Mouse (Mus musculus): ENCODE results near the gene Enox1. TPM values are rescaled to one million over a fixed set of nuclear protein-coding genes. Genes with fewer than 3 reads are reported as not detected.

Enox1 gene
- total and polyA plus RNA-seq, 3 experiments: not detected

- in situ Hi-C loops (cut with MboI; ENCODE audit: low pct_ligation_motif_present, low pct_unique_long_range_greater_than_20kb, low sequenced_read_pairs): no loop called here
- no peak for TF ChIP-seq IRF4 (IDR thresholded peaks at IDR 0.05; ENCODE audit: low read depth, low read length)
- no peak for TF ChIP-seq CTCF (conservative IDR thresholded peaks at IDR 0.05 in 1 of 2, IDR thresholded peaks at IDR 0.05 in 1 of 2; ENCODE audit: low read depth in 2 of 2, low read length in 2 of 2)
- no peak for TF ChIP-seq MXI1 (IDR thresholded peaks at IDR 0.05; ENCODE audit: low read depth, low read length)
- no peak for TF ChIP-seq NRF1 (IDR thresholded peaks at IDR 0.05; ENCODE audit: low read depth, low read length)
- no peak for TF ChIP-seq MAZ (IDR thresholded peaks at IDR 0.05; ENCODE audit: low read depth, low read length)
- TF ChIP-seq USF2 (conservative IDR thresholded peaks at IDR 0.05; ENCODE audit: low read depth, low read length): no peak
- TF ChIP-seq MYC (IDR thresholded peaks at IDR 0.05; ENCODE audit: low read depth, low read length): no peak
- no peak for TF ChIP-seq PAX5 (IDR thresholded peaks at IDR 0.05; ENCODE audit: low read length)
- TF ChIP-seq SIN3A (IDR thresholded peaks at IDR 0.05; ENCODE audit: low read length): no peak
- no peak for TF ChIP-seq CHD1 (IDR thresholded peaks at IDR 0.05; ENCODE audit: low read depth, low read length)
- TF ChIP-seq MAFK (IDR thresholded peaks at IDR 0.05; ENCODE audit: insufficient replicate concordance, low read length): no peak
- no peak for TF ChIP-seq RCOR1 (conservative IDR thresholded peaks at IDR 0.05; ENCODE audit: low read depth, low read length)
- TF ChIP-seq KAT2A (IDR thresholded peaks at IDR 0.05; ENCODE audit: insufficient replicate concordance, low read length): no peak
- no peak for TF ChIP-seq HCFC1 (IDR thresholded peaks at IDR 0.05; ENCODE audit: low read depth, low read length)
- TF ChIP-seq GABPA (IDR thresholded peaks at IDR 0.05; ENCODE audit: insufficient replicate concordance, low read depth, low read length): no peak
- no peak for TF ChIP-seq ZKSCAN1 (IDR thresholded peaks at IDR 0.05; ENCODE audit: borderline replicate concordance, low read depth, low read length)
- no peak for TF ChIP-seq ZC3H11A (IDR thresholded peaks at IDR 0.05; ENCODE audit: low read depth, low read length)
- no peak for TF ChIP-seq BHLHE40 (IDR thresholded peaks at IDR 0.05; ENCODE audit: low read depth, low read length)
- no peak for TF ChIP-seq ZMIZ1 (IDR thresholded peaks at IDR 0.05; ENCODE audit: low read depth, low read length)
- no peak for TF ChIP-seq RAD21 (IDR thresholded peaks at IDR 0.05; ENCODE audit: low read depth, low read length)
- dilution Hi-C loops (cut with MboI; ENCODE audit: extremely low pct_ligation_motif_present, extremely low pct_unique_long_range_greater_than_20kb, low sequenced_read_pairs): no loop called here
- Histone ChIP-seq H3K27ac (ENCODE audit: insufficient read depth, low read depth) (no peak overlapping the region), H3K4me1 (ENCODE audit: control insufficient read depth in 1 of 2, insufficient read depth in 2 of 2) (no peaks in the 10 kb centered on the region), H3K79me2 (replicated peaks; ENCODE audit: control insufficient read depth, extremely low read depth, insufficient read depth, poor library complexity, severe bottlenecking) (no peaks in the 10 kb centered on the region), H3K4me2 (ENCODE audit: insufficient read depth, low read depth, poor library complexity, severe bottlenecking) (no peak overlapping the region), H3K36me3 (replicated peaks in 1 of 2; ENCODE audit: control insufficient read depth in 1 of 2, insufficient read depth in 1 of 2, low read length in 1 of 2) (no peaks in the 10 kb centered on the region), H3K27me3 (replicated peaks) (no peaks in the 10 kb centered on the region), H3K4me3 (replicated peaks in 1 of 3; ENCODE audit: low read depth in 2 of 3, low read length in 2 of 3, poor library complexity in 1 of 3) (no peak overlapping the region), H3K9me3 (replicated peaks; ENCODE audit: low read length) (peaks cover 64% of the 10 kb centered on the region), H3K9ac (ENCODE audit: insufficient read depth, low read depth) (no peak overlapping the region)
- DNase-seq (ENCODE audit: extremely low read depth): no peak
Observed at GRCm38 (mm10) chr14:77327693-77328092, 171.1 kb downstream of the Enox1 start.

- dilution Hi-C loops (cut with MboI; ENCODE audit: extremely low pct_ligation_motif_present, extremely low pct_unique_long_range_greater_than_20kb, low sequenced_read_pairs) (no loop called here), in situ Hi-C loops (cut with MboI; ENCODE audit: low pct_ligation_motif_present, low pct_unique_long_range_greater_than_20kb, low sequenced_read_pairs) (no loop called here)
- TF ChIP-seq GABPA (IDR thresholded peaks at IDR 0.05; ENCODE audit: insufficient replicate concordance, low read depth, low read length) (no peak), POLR2A (IDR thresholded peaks at IDR 0.05; ENCODE audit: low read depth, low read length) (no peak), POLR2AphosphoS2 (IDR thresholded peaks at IDR 0.05; ENCODE audit: low read depth, low read length) (no peak), CHD1 (IDR thresholded peaks at IDR 0.05; ENCODE audit: low read depth, low read length) (no peak), JUND (conservative IDR thresholded peaks at IDR 0.05; ENCODE audit: low read depth, low read length) (no peak), MEF2A (IDR thresholded peaks at IDR 0.05; ENCODE audit: borderline replicate concordance, low read depth, low read length) (no peak), MAFK (IDR thresholded peaks at IDR 0.05; ENCODE audit: insufficient replicate concordance, low read length) (no peak), BHLHE40 (IDR thresholded peaks at IDR 0.05; ENCODE audit: low read depth, low read length) (no peak), TBP (conservative IDR thresholded peaks at IDR 0.05; ENCODE audit: low read depth, low read length) (no peak), EP300 (IDR thresholded peaks at IDR 0.05; ENCODE audit: low read length) (no peak), ZC3H11A (IDR thresholded peaks at IDR 0.05; ENCODE audit: low read depth, low read length) (no peak), NRF1 (IDR thresholded peaks at IDR 0.05; ENCODE audit: low read depth, low read length) (no peak), RCOR1 (conservative IDR thresholded peaks at IDR 0.05; ENCODE audit: low read depth, low read length) (no peak), ZKSCAN1 (IDR thresholded peaks at IDR 0.05; ENCODE audit: borderline replicate concordance, low read depth, low read length) (no peak), E2F4 (IDR thresholded peaks at IDR 0.05; ENCODE audit: insufficient replicate concordance, low read depth, low read length) (no peak), SMC3 (IDR thresholded peaks at IDR 0.05; ENCODE audit: low read depth, low read length) (no peak), CTCF (conservative IDR thresholded peaks at IDR 0.05 in 1 of 2, IDR thresholded peaks at IDR 0.05 in 1 of 2; ENCODE audit: low read depth in 2 of 2, low read length in 2 of 2) (no peak), ETS1 (conservative IDR thresholded peaks at IDR 0.05; ENCODE audit: low read depth, low read length) (no peak), KAT2A (IDR thresholded peaks at IDR 0.05; ENCODE audit: insufficient replicate concordance, low read length) (no peak), ZMIZ1 (IDR thresholded peaks at IDR 0.05; ENCODE audit: low read depth, low read length) (no peak)
- no peaks in the 10 kb centered on the region for H3K4me1 ChIP-seq (ENCODE audit: control insufficient read depth in 1 of 2, insufficient read depth in 2 of 2)
- no peaks in the 10 kb centered on the region for H3K36me3 ChIP-seq (replicated peaks in 1 of 2; ENCODE audit: control insufficient read depth in 1 of 2, insufficient read depth in 1 of 2, low read length in 1 of 2)
- no peak overlapping the region for H3K9ac ChIP-seq (ENCODE audit: insufficient read depth, low read depth)
- H3K27ac ChIP-seq (ENCODE audit: insufficient read depth, low read depth): no peak overlapping the region
- no peak overlapping the region for H3K4me2 ChIP-seq (ENCODE audit: insufficient read depth, low read depth, poor library complexity, severe bottlenecking)
- H3K4me3 ChIP-seq (replicated peaks in 1 of 3; ENCODE audit: low read depth in 2 of 3, low read length in 2 of 3, poor library complexity in 1 of 3): no peak overlapping the region
- no peaks in the 10 kb centered on the region for H3K79me2 ChIP-seq (replicated peaks; ENCODE audit: control insufficient read depth, extremely low read depth, insufficient read depth, poor library complexity, severe bottlenecking)
- H3K27me3 ChIP-seq (replicated peaks): no peaks in the 10 kb centered on the region
- peaks cover 51% of the 10 kb centered on the region for H3K9me3 ChIP-seq (replicated peaks; ENCODE audit: low read length)
- DNase-seq (ENCODE audit: extremely low read depth): no peak
Observed at GRCm38 (mm10) chr14:77329791-77330190, 173.2 kb downstream of the Enox1 start.
